Mouse (Mus musculus) intestine, postnatal 0 days (tissue): ENCODE data around the gene Evi2. TPM values are rescaled to one million over a fixed set of nuclear protein-coding genes. Genes with fewer than 3 reads are reported as not detected.

ENCODE experiments used
- ATAC-seq: fragments of 200-750 bp; cut with Nextera tagmentation; 2 replicates; pipeline ENCODE4 v1.8.0; 2017; ENCODE audit warnings: mild to moderate bottlenecking, moderate TSS enrichment, moderate library complexity
- H3K27ac ChIP-seq: fragments of 300-500 bp; sonication (generic); 2 replicates; pipeline ENCODE4 v1.5.1; 2014; ENCODE audit warnings: mild to moderate bottlenecking, low read depth, low read length, moderate library complexity
- H3K27me3 ChIP-seq: fragments of 300-500 bp; sonication (generic); replicated peaks from 2 replicates; pipeline ENCODE4 v1.6.1; 2014; ENCODE audit warnings: low read length, mixed read lengths; ENCODE audit not compliant: control insufficient read depth, insufficient read depth
- H3K36me3 ChIP-seq: fragments of 300-500 bp; sonication (generic); 2 replicates; pipeline ENCODE4 v1.6.1; 2014; ENCODE audit warnings: mild to moderate bottlenecking, moderate library complexity; ENCODE audit not compliant: control insufficient read depth, insufficient read depth
- H3K4me1 ChIP-seq: fragments of 300-500 bp; sonication (generic); replicated peaks from 2 replicates; pipeline ENCODE4 v1.6.1; 2014; ENCODE audit warnings: antibody characterized with exemption, low read length, mixed read lengths; ENCODE audit not compliant: control insufficient read depth, insufficient read depth
- H3K4me2 ChIP-seq: fragments of 300-500 bp; sonication (generic); replicated peaks from 2 replicates; pipeline ENCODE4 v1.6.1; 2014; ENCODE audit warnings: low read depth, mild to moderate bottlenecking, moderate library complexity
- H3K4me3 ChIP-seq: fragments of 300-500 bp; sonication (generic); 2 replicates; pipeline ENCODE4 v1.5.1; 2014; ENCODE audit warnings: low read depth, low read length
- H3K9ac ChIP-seq: fragments of 300-500 bp; sonication (generic); 2 replicates; pipeline ENCODE4 v1.6.1; 2014; ENCODE audit warnings: mild to moderate bottlenecking, low read depth, low read length
- H3K9me3 ChIP-seq: fragments of 300-500 bp; sonication (generic); 2 replicates; pipeline ENCODE4 v1.6.1; 2016; ENCODE audit warnings: mixed run types; ENCODE audit not compliant: control insufficient read depth
- CTCF ChIP-seq: sonication (generic); IDR thresholded peaks from 2 replicates; pipeline ENCODE4 v1.5.1; 2016; ENCODE audit warnings: low read depth, mild to moderate bottlenecking, control low read depth, antibody characterized with exemption, moderate library complexity
- WGBS: fragments of 180-500 bp; shearing (Covaris S2); extraction: QIAGEN DNeasy Blood & Tissue Kit; methylation state at CpG from one replicate; pipeline ENCODE4 v1.1.7; 2014; 5-methylcytosine and 5-hydroxymethylcytosine counted together
- polyA plus RNA-seq: library from polyadenylated mRNA; unstranded; fragments of >200 nt; fragmentation: Nextera tagmentation; extraction: Ambion mirVana; gene quantifications from 2 replicates; pipeline ENCODE4 v1.2.1, GENCODE M21; 2015

Gene Evi2
- polyA plus RNA-seq, 1 experiment from 2014 or later, result 0.17 TPM

- ATAC-seq, result no peak
- TF ChIP-seq CTCF, result no peak
- no peak overlapping the region for H3K4me2 ChIP-seq
- peaks cover 4% of the 10 kb centered on the region for H3K36me3 ChIP-seq
- H3K27ac ChIP-seq, result no peak overlapping the region
- 66% methylated on average over 7 of the region's 7 CpGs for WGBS
- no peaks in the 10 kb centered on the region for H3K9me3 ChIP-seq
- no peaks in the 10 kb centered on the region for H3K4me1 ChIP-seq
- no peak overlapping the region for H3K4me3 ChIP-seq
- H3K27me3 ChIP-seq, result no peaks in the 10 kb centered on the region
- no peak overlapping the region for H3K9ac ChIP-seq
Observed at GRCm38 (mm10) chr11:79483876-79484528, 46.4 kb downstream of the Evi2 start.

GRCm38 (mm10) chr11:79483392-79483791 lies 47.0 kb downstream of the Evi2 start:
- H3K4me2 ChIP-seq, result no peak overlapping the region
- WGBS, result 52% methylated on average over 6 of the region's 6 CpGs
- H3K27ac ChIP-seq, result no peak overlapping the region
- TF ChIP-seq CTCF, result no peak
- H3K36me3 ChIP-seq, result peaks cover 4% of the 10 kb centered on the region
- no peak for ATAC-seq
- H3K9me3 ChIP-seq, result no peaks in the 10 kb centered on the region
- H3K27me3 ChIP-seq, result no peaks in the 10 kb centered on the region
- no peak overlapping the region for H3K4me3 ChIP-seq
- H3K9ac ChIP-seq, result no peak overlapping the region
- no peaks in the 10 kb centered on the region for H3K4me1 ChIP-seq

GRCm38 (mm10) chr11:79468097-79468496 lies 62.3 kb downstream of the Evi2 start:
- ATAC-seq, result no peak
- H3K27ac ChIP-seq, result no peak overlapping the region
- H3K9ac ChIP-seq, result no peak overlapping the region
- peaks cover 20% of the 10 kb centered on the region; the same call in 1 of the 2 replicates for H3K36me3 ChIP-seq
- no peak for TF ChIP-seq CTCF
- H3K4me3 ChIP-seq, result no peak overlapping the region
- H3K4me1 ChIP-seq, result no peaks in the 10 kb centered on the region
- H3K4me2 ChIP-seq, result no peak overlapping the region
- 78% methylated on average over 1 of the region's 1 CpGs for WGBS
- H3K9me3 ChIP-seq, result no peaks in the 10 kb centered on the region
- H3K27me3 ChIP-seq, result no peaks in the 10 kb centered on the region

Other genes with a start within 250 kb of the Evi2 start
- gene Gm9964, start 233.7 kb downstream of the Evi2 start, polyA plus RNA-seq, result not detected in 2 replicates
- 6.3 and 8.3 TPM in 2 replicates for gene Nf1, start 190.9 kb downstream of the Evi2 start, polyA plus RNA-seq
- gene Omg, start 26.5 kb downstream of the Evi2 start, polyA plus RNA-seq, result 0.55 and 0.75 TPM in 2 replicates
- gene Evi2b, start 6.8 kb downstream of the Evi2 start, polyA plus RNA-seq, result 0.41 and 1.2 TPM in 2 replicates
- 2.2 and 3.3 TPM in 2 replicates for gene Evi2a, start within 50 bp of the Evi2 start, polyA plus RNA-seq
- gene Rab11fip4, start 60.6 kb upstream of the Evi2 start, polyA plus RNA-seq, result 1.5 and 1.7 TPM in 2 replicates